Mouse (Mus musculus) hindbrain, embryonic 10.5 days (tissue): ENCODE measurements around the gene Cckbr. TPM values are rescaled to one million over a fixed set of nuclear protein-coding genes. Genes with fewer than 3 reads are reported as not detected.

Experiments used
- DNase-seq: peaks from one replicate; pipeline ENCODE4 v3.0.0-alpha.2; 2017; ENCODE audit warnings: low spot score
- H3K27ac ChIP-seq: fragments of 300-500 bp; sonication (generic); 2 replicates; pipeline ENCODE4 v1.5.1; 2016; ENCODE audit warnings: mild to moderate bottlenecking, moderate library complexity
- H3K27me3 ChIP-seq: fragments of 300-500 bp; sonication (generic); 2 replicates; pipeline ENCODE4 v1.6.1; 2016; ENCODE audit warnings: mild to moderate bottlenecking; ENCODE audit not compliant: poor library complexity, insufficient read depth, severe bottlenecking
- H3K36me3 ChIP-seq: fragments of 300-500 bp; sonication (generic); 2 replicates; pipeline ENCODE4 v1.6.1; 2016; ENCODE audit warnings: mild to moderate bottlenecking, moderate library complexity
- H3K4me1 ChIP-seq: fragments of 300-500 bp; sonication (generic); replicated peaks from 2 replicates; pipeline ENCODE4 v1.6.1; 2016; ENCODE audit warnings: mild to moderate bottlenecking
- H3K4me3 ChIP-seq: fragments of 300-500 bp; sonication (generic); 2 replicates; pipeline ENCODE4 v1.5.1; 2016; ENCODE audit warnings: mild to moderate bottlenecking, moderate library complexity
- H3K9me3 ChIP-seq: fragments of 300-500 bp; sonication (generic); 2 replicates; pipeline ENCODE4 v1.6.1; 2016; ENCODE audit warnings: mild to moderate bottlenecking, moderate library complexity
- WGBS: fragments of 180-500 bp; shearing (Covaris S2); methylation state at CpG from one replicate; pipeline ENCODE4 v1.1.7; 2016; 5-methylcytosine and 5-hydroxymethylcytosine counted together
- polyA plus RNA-seq: library from polyadenylated mRNA; unstranded; fragments of >200 nt; fragmentation: Nextera tagmentation; extraction: Ambion mirVana; gene quantifications from 2 replicates; pipeline ENCODE4 v1.2.1, GENCODE M21; 2016

Gene Cckbr
- polyA plus RNA-seq, 1 experiment from 2014 or later = 0.60 TPM

- no peaks in the 10 kb centered on the region for H3K36me3 ChIP-seq
- H3K4me3 ChIP-seq = no peak overlapping the region
- no peak overlapping the region for H3K27ac ChIP-seq
- DNase-seq = no peak
- peaks cover 12% of the 10 kb centered on the region; the same call in 1 of the 2 replicates for H3K4me1 ChIP-seq
- 73% methylated on average over 11 of the region's 11 CpGs for WGBS
- no peaks in the 10 kb centered on the region for H3K27me3 ChIP-seq
- H3K9me3 ChIP-seq = no peaks in the 10 kb centered on the region
Measured at GRCm38 (mm10) chr7:105519336-105519735, 93.8 kb downstream of the Cckbr start.

- Histone ChIP-seq H3K27me3 (no peaks in the 10 kb centered on the region), H3K4me1 (peaks cover 12% of the 10 kb centered on the region; the same call in 1 of the 2 replicates), H3K36me3 (no peaks in the 10 kb centered on the region), H3K27ac (no peak overlapping the region), H3K9me3 (no peaks in the 10 kb centered on the region), H3K4me3 (no peak overlapping the region)
- no peak for DNase-seq
- 73% methylated on average over 2 of the region's 2 CpGs for WGBS
Measured at GRCm38 (mm10) chr7:105519771-105520170, 94.2 kb downstream of the Cckbr start.

GRCm38 (mm10) chr7:105520201-105520600, 94.7 kb downstream of the Cckbr start:
- no peak overlapping the region for H3K27ac ChIP-seq
- 48% methylated on average over 6 of the region's 6 CpGs for WGBS
- H3K4me1 ChIP-seq = peaks cover 12% of the 10 kb centered on the region; the same call in 1 of the 2 replicates
- H3K4me3 ChIP-seq = no peak overlapping the region
- no peaks in the 10 kb centered on the region for H3K36me3 ChIP-seq
- DNase-seq = no peak
- no peaks in the 10 kb centered on the region for H3K9me3 ChIP-seq
- no peaks in the 10 kb centered on the region for H3K27me3 ChIP-seq

Other genes starting within 250 kb of the Cckbr start
- gene Olfr685, start 239.7 kb upstream of the Cckbr start, polyA plus RNA-seq = not detected in 2 replicates
- not detected in 2 replicates for gene Olfr686, start 218.2 kb upstream of the Cckbr start, polyA plus RNA-seq
- gene Olfr688, start 137.6 kb upstream of the Cckbr start, polyA plus RNA-seq = not detected in 2 replicates
- gene Olfr689, start 114.6 kb upstream of the Cckbr start, polyA plus RNA-seq = not detected in 2 replicates
- not detected in 2 replicates for gene Olfr690, start 91.6 kb upstream of the Cckbr start, polyA plus RNA-seq
- gene Olfr691, start 83.5 kb upstream of the Cckbr start, polyA plus RNA-seq = not detected in 2 replicates
- gene Olfr692, start 57.5 kb upstream of the Cckbr start, polyA plus RNA-seq = not detected in 2 replicates
- gene Gm5901, start 50.7 kb upstream of the Cckbr start, polyA plus RNA-seq = not detected in 2 replicates
- gene Fam160a2, start 25.7 kb upstream of the Cckbr start, polyA plus RNA-seq = 39.9 and 41.6 TPM in 2 replicates
- 0.13 TPM in 1 of 2 replicates, not detected in the other for gene Cnga4, start 21.2 kb upstream of the Cckbr start, polyA plus RNA-seq
- 23.0 and 32.2 TPM in 2 replicates for gene Cavin3, start 56.6 kb downstream of the Cckbr start, polyA plus RNA-seq
- gene Smpd1, start 128.6 kb downstream of the Cckbr start, polyA plus RNA-seq = 36.8 and 52.4 TPM in 2 replicates
- 118 and 171 TPM in 2 replicates for gene Apbb1, start 155.9 kb downstream of the Cckbr start, polyA plus RNA-seq
- 0.20 and 0.25 TPM in 2 replicates for gene Hpx, start 174.4 kb downstream of the Cckbr start, polyA plus RNA-seq
- gene Trim3, start 207.8 kb downstream of the Cckbr start, polyA plus RNA-seq = 40.9 and 42.2 TPM in 2 replicates
- 164 and 184 TPM in 2 replicates for gene Timm10b, start 214.3 kb downstream of the Cckbr start, polyA plus RNA-seq
- gene Arfip2, start 214.7 kb downstream of the Cckbr start, polyA plus RNA-seq = 58.4 and 69.7 TPM in 2 replicates
- 18.5 and 28.1 TPM in 2 replicates for gene Gm45799, start 214.8 kb downstream of the Cckbr start, polyA plus RNA-seq
- 0.31 and 0.51 TPM in 2 replicates for gene Dnhd1, start 225.1 kb downstream of the Cckbr start, polyA plus RNA-seq